In genomic region chr3:75202808-75203503, GRCm38 (mm10) we compare ENCODE assay signal across 8 mouse cellular contexts. TPM values are rescaled to one million over a fixed set of nuclear protein-coding genes. Genes with fewer than 3 reads are reported as not detected.
DNase-seq lines count a peak whose midpoint lies in the region; TF ChIP-seq lines count a peak whose summit lies in the region.
"Had no signal": no experiment of that assay in that cellular context is flagged by ENCODE, and none has a peak within 500 bp of the region (broad histone marks: within the 10 kb centered on the region; RNA-seq: fewer than 3 reads in every experiment).

No protein-coding gene starts in this region.

- intact Hi-C loops in gastrocnemius, postnatal 14 days (cut with DNase I; ENCODE audit: low total_unique reads) = no loop called here

- TF ChIP-seq RAD21 in MEL (IDR thresholded peaks at IDR 0.05; ENCODE audit: low read depth, low read length) = peak; percentile 72

- TF ChIP-seq POLR2A in MEL (IDR thresholded peaks at IDR 0.05; ENCODE audit: control insufficient read depth in 1 of 2, insufficient read depth in 1 of 2, low read depth in 1 of 2, low read length in 2 of 2, poor library complexity in 1 of 2) = no peak

- H3K79me2 ChIP-seq in MEL (ENCODE audit: control insufficient read depth, insufficient read depth, low read length, poor library complexity) = no peaks in the 10 kb centered on the region

- H3K27me3 ChIP-seq in MEL (ENCODE audit: control insufficient read depth in 1 of 2, insufficient read depth in 2 of 2, low read length in 2 of 2) = no peaks in the 10 kb centered on the region

- no peaks in the 10 kb centered on the region for H3K36me3 ChIP-seq in MEL (ENCODE audit: control insufficient read depth in 1 of 2, insufficient read depth in 2 of 2, low read length in 2 of 2)

- no peak for TF ChIP-seq EP300 in MEL (IDR thresholded peaks at IDR 0.05; ENCODE audit: low read depth in 1 of 2, low read length in 2 of 2)

- peak; percentile 60 for DNase-seq in CD4-positive, CD25-positive, alpha-beta regulatory T cell, adult 2 months (ENCODE audit: low read depth, low spot score)
- peak; percentile 58 for DNase-seq in MEL (ENCODE audit: low read depth, low spot score)
- DNase-seq in cerebellum, adult 9-10 months = peak; percentile 32
- peak; percentile 23 for DNase-seq in gastrocnemius, postnatal 14 days
- peak; percentile 57 for DNase-seq in layer of hippocampus, adult 11-12 months (ENCODE audit: low spot score)
- peak; percentile 52 for DNase-seq in lung, postnatal 10 days
- DNase-seq in right cerebral cortex, adult 18-20 months = peak; percentile 52

- no peak overlapping the region for H3K9ac ChIP-seq in MEL (ENCODE audit: control insufficient read depth, low read depth, low read length, poor library complexity, severe bottlenecking)

- H3K4me1 ChIP-seq in MEL (ENCODE audit: control insufficient read depth in 1 of 2, insufficient read depth in 2 of 2, low read length in 2 of 2) = no peaks in the 10 kb centered on the region

- peak; percentile 58 to 73 (median 65) for TF ChIP-seq CTCF in MEL (IDR thresholded peaks at IDR 0.05 in 2 of 3, conservative IDR thresholded peaks at IDR 0.05 in 1 of 3; ENCODE audit: control insufficient read depth in 1 of 3, insufficient read depth in 1 of 3, low read depth in 2 of 3, low read length in 3 of 3, poor library complexity in 1 of 3, severe bottlenecking in 1 of 3)

- no peak overlapping the region for H3K4me3 ChIP-seq in MEL (ENCODE audit: control insufficient read depth in 1 of 2, insufficient read depth in 1 of 2, low read depth in 2 of 2, low read length in 2 of 2)

- H3K27ac ChIP-seq in MEL (ENCODE audit: control insufficient read depth, low read depth, low read length) = no peak overlapping the region

- no peaks in the 10 kb centered on the region for H3K9me3 ChIP-seq in MEL (replicated peaks; ENCODE audit: insufficient read depth, low read length)

TF ChIP-seq in MEL, 35 proteins besides CTCF, POLR2A, EP300 and RAD21:
- TF ChIP-seq ZC3H11A (IDR thresholded peaks at IDR 0.05; ENCODE audit: low read depth, low read length) (0 out of 2 replicates have a peak, but pooled peaks have one; percentile 22), ZNF384 (IDR thresholded peaks at IDR 0.05; ENCODE audit: low read depth, low read length) (peak; percentile 94), POLR2AphosphoS5 (IDR thresholded peaks at IDR 0.05; ENCODE audit: borderline replicate concordance, low read depth, low read length) (no peak), SMC3 (IDR thresholded peaks at IDR 0.05; ENCODE audit: low read depth, low read length) (peak; percentile 60)

RNA-seq across cellular contexts. Expression of gene Zbbx, which starts 38.1 kb away (rescaled TPM):
- not detected in 2 replicates for total RNA-seq in MEL (2012; rRNA removed)
- not detected for polyA plus RNA-seq in MEL (2012; ENCODE audit: insufficient read depth in 1 of 2, insufficient read length in 2 of 2, low read depth in 1 of 2, low replicate concordance in 2 of 2, missing spikeins in 1 of 2)
- total RNA-seq in gastrocnemius, postnatal 14 days (2021) = not detected
- polyA plus RNA-seq: heart, embryonic 14.5 days had no signal
